8 mouse cellular contexts compared by ENCODE assay signal in genomic region chr13:67729441-67729840, GRCm38 (mm10). TPM values are rescaled to one million over a fixed set of nuclear protein-coding genes. Genes with fewer than 3 reads are reported as not detected.
A peak's percentile ranks its signal among the peaks of the same experiment; 100 is the strongest.
DNase-seq lines count a peak whose midpoint lies in the region; ATAC-seq and TF ChIP-seq lines count a peak whose summit lies in the region.
"Not testable (repeated sequence)": the region's sequence is repeated elsewhere in the genome, so short reads cannot be mapped to it uniquely, and the experiment has no call there.

No protein-coding gene starts in this region.

- DNase-seq in cerebellum, adult 9-11 months: peak; percentile 33
- DNase-seq in forebrain, postnatal 0 days: peak; percentile 52
- DNase-seq in layer of hippocampus, adult 2 months (ENCODE audit: low spot score in 2 of 2): peak; percentile 32 to 47
- DNase-seq in lung, adult 18-20 months: peak; percentile 31 to 38
- peak; percentile 41 for DNase-seq in naive thymus-derived CD4-positive, alpha-beta T cell, adult 2 months (ENCODE audit: low read depth)
- peak; percentile 61 for DNase-seq in stomach, postnatal 0 days (ENCODE audit: low spot score)

- TF ChIP-seq EP300 in stomach, postnatal 0 days (optimal IDR thresholded peaks at IDR 0.05): not testable (repeated sequence)

- H3K4me2 ChIP-seq in forebrain, postnatal 0 days (ENCODE audit: low read depth): peak overlapping the region; percentile 79
- H3K4me2 ChIP-seq in hindbrain, embryonic 15.5 days: peak overlapping the region; percentile 73
- peak overlapping the region; percentile 60 for H3K4me2 ChIP-seq in stomach, postnatal 0 days (replicated peaks; ENCODE audit: low read depth)

- H3K36me3 ChIP-seq in E14TG2a.4 (ENCODE audit: insufficient read depth, low read length); forebrain, postnatal 0 days (ENCODE audit: insufficient read depth); hindbrain, embryonic 15.5 days; stomach, postnatal 0 days (ENCODE audit: control insufficient read depth, insufficient read depth, low read length): not testable (repeated sequence)

- H3K4me3 ChIP-seq in E14TG2a.4 (replicated peaks; ENCODE audit: low read length): peak overlapping the region; percentile 73
- peak overlapping the region; percentile 63 for H3K4me3 ChIP-seq in forebrain, postnatal 0 days (ENCODE audit: low read depth, low read length)
- peak overlapping the region; percentile 53 for H3K4me3 ChIP-seq in hindbrain, embryonic 15.5 days
- H3K4me3 ChIP-seq in layer of hippocampus, adult 2 months: peak overlapping the region; percentile 71
- peak overlapping the region; percentile 60 for H3K4me3 ChIP-seq in stomach, postnatal 0 days (ENCODE audit: low read depth, low read length)

- not testable (repeated sequence) for H3K27ac ChIP-seq in forebrain, postnatal 0 days (ENCODE audit: low read depth, low read length); stomach, postnatal 0 days (replicated peaks)
- H3K27ac ChIP-seq in hindbrain, embryonic 15.5 days (replicated peaks): peak overlapping the region; percentile 31; the same call in 1 of the 2 replicates
- peak overlapping the region; percentile 83 for H3K27ac ChIP-seq in layer of hippocampus, adult 2 months

- H3K4me1 ChIP-seq in E14TG2a.4 (replicated peaks; ENCODE audit: low read depth, low read length): peaks cover 23% of the 10 kb centered on the region
- not testable (repeated sequence) for H3K4me1 ChIP-seq in forebrain, postnatal 0 days (ENCODE audit: insufficient read depth); stomach, postnatal 0 days (replicated peaks; ENCODE audit: control insufficient read depth, insufficient read depth)
- peaks cover 23% of the 10 kb centered on the region for H3K4me1 ChIP-seq in hindbrain, embryonic 15.5 days (replicated peaks)

- peaks cover 47% of the 10 kb centered on the region for H3K9me3 ChIP-seq in E14TG2a.4 (ENCODE audit: low read length)
- not testable (repeated sequence) for H3K9me3 ChIP-seq in forebrain, postnatal 0 days (ENCODE audit: low read length); hindbrain, embryonic 15.5 days; stomach, postnatal 0 days (ENCODE audit: control insufficient read depth, low read length)

- 38% methylated on average over 4 of the region's 4 CpGs for WGBS in forebrain, postnatal 0 days
- WGBS in hindbrain, embryonic 15.5 days: 53% methylated on average over 4 of the region's 4 CpGs
- 28% methylated on average over 4 of the region's 4 CpGs for WGBS in stomach, postnatal 0 days

- not testable (repeated sequence) for TF ChIP-seq CTCF in E14TG2a.4 (conservative IDR thresholded peaks at IDR 0.05; ENCODE audit: low read length)
- peak; percentile 59 for TF ChIP-seq CTCF in forebrain, postnatal 0 days (IDR thresholded peaks at IDR 0.05; ENCODE audit: low read depth)
- TF ChIP-seq CTCF in layer of hippocampus, adult 2 months (conservative IDR thresholded peaks at IDR 0.05): peak; percentile 70
- peak; percentile 72 for TF ChIP-seq CTCF in stomach, postnatal 0 days (IDR thresholded peaks at IDR 0.05; ENCODE audit: low read depth)

- H3K27me3 ChIP-seq in E14TG2a.4 (ENCODE audit: insufficient read depth, low read length); forebrain, postnatal 0 days (ENCODE audit: insufficient read depth, low read length); hindbrain, embryonic 15.5 days; stomach, postnatal 0 days (ENCODE audit: control insufficient read depth, insufficient read depth, low read length): not testable (repeated sequence)

- H3K9ac ChIP-seq in forebrain, postnatal 0 days: peak overlapping the region; percentile 57
- H3K9ac ChIP-seq in hindbrain, embryonic 15.5 days: peak overlapping the region; percentile 64
- H3K9ac ChIP-seq in stomach, postnatal 0 days (ENCODE audit: low read length): peak overlapping the region; percentile 71; the same call in 1 of the 2 replicates

- ATAC-seq in forebrain, postnatal 0 days: peak; percentile 84
- ATAC-seq in hindbrain, embryonic 15.5 days (ENCODE audit: low FRiP score, low read depth): peak; percentile 57; the same call in 1 of the 2 replicates
- ATAC-seq in stomach, postnatal 0 days (ENCODE audit: low FRiP score, low TSS enrichment): peak; percentile 92

RNA-seq across cellular contexts. Expression of gene Zfp65, which starts 0.5 kb away (rescaled TPM):
- total RNA-seq in forebrain, postnatal 0 days (2014; rRNA removed): 23.5 and 24.1 TPM in 2 replicates
- 3.0 and 5.6 TPM in 2 replicates for polyA plus RNA-seq in forebrain, postnatal 0 days (2015; fragmentation: Nextera tagmentation; extraction: Ambion mirVana)
- polyA plus RNA-seq in hindbrain, embryonic 15.5 days (2015; fragmentation: Nextera tagmentation; extraction: Ambion mirVana): 8.5 and 9.4 TPM in 2 replicates
- 10 to 100 TPM; 13.5 to 14.0 TPM for total RNA-seq in layer of hippocampus, adult 2 months (2021)
- polyA plus RNA-seq in stomach, postnatal 0 days (2015; fragmentation: Nextera tagmentation; extraction: Ambion mirVana): 2.0 and 2.1 TPM in 2 replicates

RNA-seq across cellular contexts. Expression of gene Zfp85, which starts 25.6 kb away (rescaled TPM):
- total RNA-seq in forebrain, postnatal 0 days (2014; rRNA removed): 11.5 and 12.1 TPM in 2 replicates
- 3.8 and 4.1 TPM in 2 replicates for polyA plus RNA-seq in forebrain, postnatal 0 days (2015; fragmentation: Nextera tagmentation; extraction: Ambion mirVana)
- 6.3 and 7.4 TPM in 2 replicates for polyA plus RNA-seq in hindbrain, embryonic 15.5 days (2015; fragmentation: Nextera tagmentation; extraction: Ambion mirVana)
- 1 to 10 TPM; 6.6 to 7.0 TPM for total RNA-seq in layer of hippocampus, adult 2 months (2021)
- polyA plus RNA-seq in stomach, postnatal 0 days (2015; fragmentation: Nextera tagmentation; extraction: Ambion mirVana): 2.1 and 2.2 TPM in 2 replicates

RNA-seq across cellular contexts. Expression of gene Zfp738, which starts 42.6 kb away (rescaled TPM):
- total RNA-seq in forebrain, postnatal 0 days (2014; rRNA removed): 18.6 and 20.5 TPM in 2 replicates
- 5.9 and 7.5 TPM in 2 replicates for polyA plus RNA-seq in forebrain, postnatal 0 days (2015; fragmentation: Nextera tagmentation; extraction: Ambion mirVana)
- polyA plus RNA-seq in hindbrain, embryonic 15.5 days (2015; fragmentation: Nextera tagmentation; extraction: Ambion mirVana): 13.6 and 15.9 TPM in 2 replicates
- total RNA-seq in layer of hippocampus, adult 2 months (2021): 10 to 100 TPM; 25.3 to 25.8 TPM
- polyA plus RNA-seq in stomach, postnatal 0 days (2015; fragmentation: Nextera tagmentation; extraction: Ambion mirVana): 3.8 and 4.0 TPM in 2 replicates

RNA-seq across cellular contexts. Expression of gene Zfp493, which starts 50.1 kb away (rescaled TPM):
- total RNA-seq in forebrain, postnatal 0 days (2014; rRNA removed): 4.8 and 7.6 TPM in 2 replicates
- 1.1 and 1.3 TPM in 2 replicates for polyA plus RNA-seq in forebrain, postnatal 0 days (2015; fragmentation: Nextera tagmentation; extraction: Ambion mirVana)
- polyA plus RNA-seq in hindbrain, embryonic 15.5 days (2015; fragmentation: Nextera tagmentation; extraction: Ambion mirVana): 3.6 and 3.7 TPM in 2 replicates
- 1 to 10 TPM; 2.9 to 5.3 TPM for total RNA-seq in layer of hippocampus, adult 2 months (2021)
- 0.62 and 0.74 TPM in 2 replicates for polyA plus RNA-seq in stomach, postnatal 0 days (2015; fragmentation: Nextera tagmentation; extraction: Ambion mirVana)
